Mouse (Mus musculus) common myeloid progenitor, adult 5-6 weeks (primary cell): Measurements from ENCODE around the gene Ccer1. TPM values are rescaled to one million over a fixed set of nuclear protein-coding genes. Genes with fewer than 3 reads are reported as not detected.

ENCODE experiments used
- total RNA-seq: library from RNA; stranded (forward); fragments of 200-1000, 187-1606 nt; gene quantifications from 2 replicates; pipeline ENCODE4 v1.2.3, GENCODE M21; 2017

Gene Ccer1
- total RNA-seq, 1 experiment from 2014 or later = not detected

Other genes starting within 250 kb of the Ccer1 start
- not detected in 2 replicates for gene Dcn, start 213.4 kb upstream of the Ccer1 start, total RNA-seq
- gene Lum, start 127.9 kb upstream of the Ccer1 start, total RNA-seq = not detected in 2 replicates
- not detected in 2 replicates for gene Kera, start 86.2 kb upstream of the Ccer1 start, total RNA-seq
- not detected in 2 replicates for gene Epyc, start 49.0 kb upstream of the Ccer1 start, total RNA-seq
- not detected in 2 replicates for gene C030005K15Rik, start 33.7 kb downstream of the Ccer1 start, total RNA-seq